ENCODE assay signal across 26 mouse cellular contexts in genomic region chr11:110237466-110237865, GRCm38 (mm10). TPM values are rescaled to one million over a fixed set of nuclear protein-coding genes. Genes with fewer than 3 reads are reported as not detected.
"Had no signal": no experiment of that assay in that cellular context is flagged by ENCODE, and none has a peak within 500 bp of the region (broad histone marks: within the 10 kb centered on the region; RNA-seq: fewer than 3 reads in every experiment).

No protein-coding gene starts in this region.

- H3K9me3 ChIP-seq: heart, embryonic 13.5 days; heart, embryonic 15.5 days; hindbrain, embryonic 15.5 days; kidney, embryonic 15.5 days; limb, embryonic 10.5 days had no signal

- H3K27ac ChIP-seq: heart, adult 2 months; heart, embryonic 13.5 days; heart, embryonic 15.5 days; hindbrain, embryonic 13.5 days; hindbrain, embryonic 15.5 days; hindbrain, postnatal 0 days; kidney, embryonic 15.5 days; layer of hippocampus, adult 2 months; left cerebral cortex, adult 2 months; limb, embryonic 10.5 days; limb, embryonic 12.5 days had no signal

- H3K9ac ChIP-seq: heart, embryonic 13.5 days; heart, embryonic 15.5 days; hindbrain, embryonic 13.5 days; hindbrain, embryonic 15.5 days; kidney, embryonic 15.5 days; limb, embryonic 12.5 days had no signal

- H3K4me1 ChIP-seq: heart, embryonic 13.5 days; heart, embryonic 15.5 days; hindbrain, embryonic 13.5 days; hindbrain, embryonic 15.5 days; kidney, embryonic 15.5 days; limb, embryonic 10.5 days; limb, embryonic 12.5 days had no signal

- H3K4me2 ChIP-seq: heart, embryonic 11.5 days; heart, embryonic 13.5 days; heart, embryonic 15.5 days; hindbrain, embryonic 13.5 days; hindbrain, embryonic 15.5 days; kidney, embryonic 15.5 days; limb, embryonic 12.5 days; liver, embryonic 11.5 days had no signal

- H3K4me3 ChIP-seq: heart, adult 2 months; heart, embryonic 13.5 days; heart, embryonic 15.5 days; hindbrain, embryonic 13.5 days; hindbrain, embryonic 15.5 days; kidney, embryonic 15.5 days; layer of hippocampus, adult 2 months; left cerebral cortex, adult 2 months; limb, embryonic 10.5 days; limb, embryonic 12.5 days had no signal

- DNase-seq: gastrocnemius, postnatal 14 days; gastrocnemius, postnatal 36 days; heart, adult 11 months; heart, adult 2 months; heart, postnatal 14 days; heart, postnatal 36 days; kidney, adult 11 months; kidney, adult 2 months; kidney, adult 9 months; kidney, postnatal 10 days; kidney, postnatal 25 days; kidney, postnatal 4 days had no signal

- ATAC-seq: hindbrain, postnatal 0 days; intestine, embryonic 16.5 days had no signal

- H3K27me3 ChIP-seq: heart, embryonic 13.5 days; heart, embryonic 15.5 days; hindbrain, embryonic 13.5 days; hindbrain, embryonic 15.5 days; kidney, embryonic 15.5 days; limb, embryonic 12.5 days had no signal

- H3K36me3 ChIP-seq: heart, embryonic 13.5 days; heart, embryonic 15.5 days; hindbrain, embryonic 13.5 days; hindbrain, embryonic 15.5 days; kidney, embryonic 15.5 days; limb, embryonic 10.5 days; limb, embryonic 12.5 days had no signal

RNA-seq across cellular contexts. Expression of gene Abca6, which starts 14.1 kb away (rescaled TPM):
- total RNA-seq: hematopoietic stem cell, adult 5-6 weeks had no signal
